Mouse (Mus musculus): ENCODE measurements around the gene Ctnnb1. TPM values are rescaled to one million over a fixed set of nuclear protein-coding genes. Genes with fewer than 3 reads are reported as not detected.

The Ctnnb1 gene
- polyA plus RNA-seq, 1 experiment from 2014 or later: 702 TPM

GRCm38 (mm10) chr9:120944211-120944610 is 15.2 kb downstream of the Ctnnb1 start:
- no peaks in the 10 kb centered on the region for H3K9me3 ChIP-seq (ENCODE audit: control insufficient read depth, low read length)
- no peak for ATAC-seq (ENCODE audit: low FRiP score, low TSS enrichment)
- no peak overlapping the region for H3K27ac ChIP-seq (replicated peaks; ENCODE audit: low read depth, low read length)
- H3K4me2 ChIP-seq (ENCODE audit: low read length): no peak overlapping the region
- H3K4me1 ChIP-seq (ENCODE audit: control insufficient read depth, insufficient read depth, low read length): peaks cover 32% of the 10 kb centered on the region
- no peak overlapping the region for H3K9ac ChIP-seq (replicated peaks; ENCODE audit: low read length)
- peaks cover 3% of the 10 kb centered on the region; the same call in 1 of the 2 replicates for H3K36me3 ChIP-seq (ENCODE audit: control insufficient read depth, insufficient read depth, low read length)
- WGBS: 82% methylated on average over 3 of the region's 3 CpGs
- H3K4me3 ChIP-seq (replicated peaks; ENCODE audit: low read depth, low read length): no peak overlapping the region
- DNase-seq: no peak
- H3K27me3 ChIP-seq (ENCODE audit: control insufficient read depth, insufficient read depth, low read length): no peaks in the 10 kb centered on the region

DNA sequence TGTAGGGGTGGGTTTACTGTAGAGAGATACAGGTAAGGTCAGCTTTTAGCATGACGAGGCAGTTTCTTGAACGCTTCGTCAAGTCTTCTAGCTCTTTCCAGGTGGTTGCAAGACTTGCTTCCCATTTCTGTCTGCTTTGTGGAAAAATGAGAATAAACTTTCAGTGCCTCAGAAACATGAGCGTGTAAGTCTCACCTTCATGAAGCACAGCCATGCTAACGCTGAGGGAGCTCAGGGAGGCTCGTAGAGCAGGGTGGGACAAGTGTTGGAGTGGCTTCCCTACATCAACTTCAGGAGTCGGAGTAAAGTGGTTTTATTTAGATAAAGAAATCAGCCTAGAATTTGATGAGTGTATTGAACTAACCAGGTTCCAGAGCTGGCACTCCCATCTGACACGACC is 17.1 kb downstream of the Ctnnb1 start:
- no peak for ATAC-seq (ENCODE audit: low FRiP score, low TSS enrichment)
- no peak for DNase-seq
- WGBS: 84% methylated on average over 8 of the region's 8 CpGs

DNA sequence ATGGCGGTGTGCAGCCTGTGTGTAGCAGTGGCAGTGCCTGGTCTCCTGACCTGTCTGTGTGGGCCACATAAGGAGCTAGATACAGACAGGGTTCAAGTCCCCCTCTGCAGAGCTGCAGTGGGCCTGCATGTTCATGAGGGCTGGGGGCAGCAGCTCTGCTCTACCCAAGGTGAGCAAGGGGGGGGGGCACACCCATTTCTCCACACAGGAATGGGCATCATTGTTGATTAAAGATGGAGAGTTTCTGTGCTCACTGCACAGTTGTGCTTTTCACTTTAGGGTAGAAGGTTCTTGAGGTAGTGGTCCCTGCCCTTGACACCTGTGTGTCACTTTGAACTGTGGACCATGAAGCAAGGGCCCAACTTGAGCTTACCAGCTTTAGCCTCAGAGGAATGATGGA is 19.8 kb downstream of the Ctnnb1 start:
- Histone ChIP-seq H3K9me3 (ENCODE audit: control insufficient read depth, low read length) (no peaks in the 10 kb centered on the region), H3K9ac (replicated peaks; ENCODE audit: low read length) (no peak overlapping the region), H3K27me3 (ENCODE audit: control insufficient read depth, insufficient read depth, low read length) (no peaks in the 10 kb centered on the region), H3K27ac (replicated peaks; ENCODE audit: low read depth, low read length) (no peak overlapping the region), H3K4me2 (ENCODE audit: low read length) (no peak overlapping the region), H3K36me3 (ENCODE audit: control insufficient read depth, insufficient read depth, low read length) (peaks cover 40% of the 10 kb centered on the region), H3K4me3 (replicated peaks; ENCODE audit: low read depth, low read length) (no peak overlapping the region), H3K4me1 (ENCODE audit: control insufficient read depth, insufficient read depth, low read length) (peaks cover 3% of the 10 kb centered on the region; the same call in 1 of the 2 replicates)
- no peak for DNase-seq
- no peak for ATAC-seq (ENCODE audit: low FRiP score, low TSS enrichment)
- whole genome bisulfite sequencing: 100% methylated on average over 1 of the region's 1 CpGs

More for the DNA sequence above, 17.1 kb downstream of the Ctnnb1 start:
- no peak overlapping the region for H3K4me3 ChIP-seq (replicated peaks; ENCODE audit: low read depth, low read length)
- H3K27ac ChIP-seq (replicated peaks; ENCODE audit: low read depth, low read length): no peak overlapping the region
- H3K27me3 ChIP-seq (ENCODE audit: control insufficient read depth, insufficient read depth, low read length): no peaks in the 10 kb centered on the region
- peaks cover 16% of the 10 kb centered on the region for H3K4me1 ChIP-seq (ENCODE audit: control insufficient read depth, insufficient read depth, low read length)
- H3K36me3 ChIP-seq (ENCODE audit: control insufficient read depth, insufficient read depth, low read length): peaks cover 16% of the 10 kb centered on the region
- H3K9ac ChIP-seq (replicated peaks; ENCODE audit: low read length): no peak overlapping the region
- H3K9me3 ChIP-seq (ENCODE audit: control insufficient read depth, low read length): no peaks in the 10 kb centered on the region
- no peak overlapping the region for H3K4me2 ChIP-seq (ENCODE audit: low read length)

DNA sequence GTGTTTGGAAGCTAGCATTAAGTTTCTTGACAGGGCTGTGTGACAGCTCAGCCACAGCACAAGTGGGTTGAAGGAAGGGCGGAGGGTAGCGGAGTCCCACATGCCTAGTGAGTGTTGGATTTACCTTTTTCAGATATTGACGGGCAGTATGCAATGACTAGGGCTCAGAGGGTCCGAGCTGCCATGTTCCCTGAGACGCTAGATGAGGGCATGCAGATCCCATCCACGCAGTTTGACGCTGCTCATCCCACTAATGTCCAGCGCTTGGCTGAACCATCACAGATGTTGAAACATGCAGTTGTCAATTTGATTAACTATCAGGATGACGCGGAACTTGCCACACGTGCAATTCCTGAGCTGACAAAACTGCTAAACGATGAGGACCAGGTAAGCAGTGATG is 21.7 kb downstream of the Ctnnb1 start:
- Histone ChIP-seq H3K4me1 (ENCODE audit: control insufficient read depth, insufficient read depth, low read length) (peaks cover 3% of the 10 kb centered on the region; the same call in 1 of the 2 replicates), H3K27me3 (ENCODE audit: control insufficient read depth, insufficient read depth, low read length) (no peaks in the 10 kb centered on the region), H3K9ac (replicated peaks; ENCODE audit: low read length) (no peak overlapping the region), H3K4me2 (ENCODE audit: low read length) (no peak overlapping the region), H3K9me3 (ENCODE audit: control insufficient read depth, low read length) (no peaks in the 10 kb centered on the region), H3K4me3 (replicated peaks; ENCODE audit: low read depth, low read length) (no peak overlapping the region), H3K36me3 (ENCODE audit: control insufficient read depth, insufficient read depth, low read length) (peaks cover 59% of the 10 kb centered on the region), H3K27ac (replicated peaks; ENCODE audit: low read depth, low read length) (no peak overlapping the region)
- DNase-seq (no peak), ATAC-seq (ENCODE audit: low FRiP score, low TSS enrichment) (no peak)
- WGBS: 92% methylated on average over 12 of the region's 12 CpGs

DNA sequence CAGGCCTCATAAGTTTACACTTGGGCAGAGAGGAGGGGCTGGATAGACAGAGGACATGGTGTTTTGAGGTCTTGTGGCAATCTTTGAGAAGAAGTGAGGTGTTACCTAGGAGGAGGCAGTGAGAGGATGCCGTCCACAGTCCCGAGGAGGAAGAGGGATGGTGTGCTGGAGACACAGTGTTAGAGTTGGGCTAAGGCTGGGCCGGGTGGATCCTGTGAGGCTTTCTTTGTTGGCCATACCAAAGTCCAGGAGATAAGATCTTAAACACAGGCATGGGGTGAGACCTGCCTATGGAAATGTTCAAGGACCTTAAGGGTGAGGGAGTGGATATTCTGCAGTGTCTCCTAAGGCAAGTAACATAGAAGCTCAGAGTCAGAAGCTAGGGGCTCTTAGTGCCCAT is 22.9 kb downstream of the Ctnnb1 start:
- DNase-seq (no peak), ATAC-seq (ENCODE audit: low FRiP score, low TSS enrichment) (no peak)
- H3K4me3 ChIP-seq (replicated peaks; ENCODE audit: low read depth, low read length): no peak overlapping the region
- H3K27ac ChIP-seq (replicated peaks; ENCODE audit: low read depth, low read length): no peak overlapping the region
- H3K4me2 ChIP-seq (ENCODE audit: low read length): no peak overlapping the region
- H3K36me3 ChIP-seq (ENCODE audit: control insufficient read depth, insufficient read depth, low read length): peaks cover 71% of the 10 kb centered on the region
- 89% methylated on average over 3 of the region's 3 CpGs for WGBS
- no peaks in the 10 kb centered on the region for H3K27me3 ChIP-seq (ENCODE audit: control insufficient read depth, insufficient read depth, low read length)
- H3K9ac ChIP-seq (replicated peaks; ENCODE audit: low read length): no peak overlapping the region
- no peaks in the 10 kb centered on the region for H3K9me3 ChIP-seq (ENCODE audit: control insufficient read depth, low read length)
- H3K4me1 ChIP-seq (ENCODE audit: control insufficient read depth, insufficient read depth, low read length): peaks cover 3% of the 10 kb centered on the region; the same call in 1 of the 2 replicates

- 94% methylated on average over 5 of the region's 5 CpGs for WGBS
- no peak for ATAC-seq (ENCODE audit: low FRiP score, low TSS enrichment)
- Histone ChIP-seq H3K4me2 (ENCODE audit: low read length) (no peak overlapping the region), H3K9me3 (ENCODE audit: control insufficient read depth, low read length) (no peaks in the 10 kb centered on the region), H3K4me3 (replicated peaks; ENCODE audit: low read depth, low read length) (no peak overlapping the region), H3K27ac (replicated peaks; ENCODE audit: low read depth, low read length) (no peak overlapping the region), H3K9ac (replicated peaks; ENCODE audit: low read length) (no peak overlapping the region), H3K27me3 (ENCODE audit: control insufficient read depth, insufficient read depth, low read length) (no peaks in the 10 kb centered on the region), H3K4me1 (ENCODE audit: control insufficient read depth, insufficient read depth, low read length) (no peaks in the 10 kb centered on the region), H3K36me3 (ENCODE audit: control insufficient read depth, insufficient read depth, low read length) (peaks cover 98% of the 10 kb centered on the region)
- no peak for DNase-seq
These were observed 29.0 kb downstream of the Ctnnb1 start for GRCm38 (mm10) chr9:120958051-120958450.

GRCm38 (mm10) chr9:120958560-120958959 is 29.5 kb downstream of the Ctnnb1 start:
- no peak overlapping the region for H3K4me2 ChIP-seq (ENCODE audit: low read length)
- peaks cover 93% of the 10 kb centered on the region for H3K36me3 ChIP-seq (ENCODE audit: control insufficient read depth, insufficient read depth, low read length)
- WGBS: 73% methylated on average over 6 of the region's 6 CpGs
- H3K27ac ChIP-seq (replicated peaks; ENCODE audit: low read depth, low read length): no peak overlapping the region; the same call in 1 of the 2 replicates
- no peak overlapping the region for H3K4me3 ChIP-seq (replicated peaks; ENCODE audit: low read depth, low read length)
- no peaks in the 10 kb centered on the region for H3K27me3 ChIP-seq (ENCODE audit: control insufficient read depth, insufficient read depth, low read length)
- no peak for DNase-seq
- no peaks in the 10 kb centered on the region for H3K4me1 ChIP-seq (ENCODE audit: control insufficient read depth, insufficient read depth, low read length)
- H3K9me3 ChIP-seq (ENCODE audit: control insufficient read depth, low read length): no peaks in the 10 kb centered on the region
- ATAC-seq (ENCODE audit: low FRiP score, low TSS enrichment): no peak
- no peak overlapping the region for H3K9ac ChIP-seq (replicated peaks; ENCODE audit: low read length)

DNA sequence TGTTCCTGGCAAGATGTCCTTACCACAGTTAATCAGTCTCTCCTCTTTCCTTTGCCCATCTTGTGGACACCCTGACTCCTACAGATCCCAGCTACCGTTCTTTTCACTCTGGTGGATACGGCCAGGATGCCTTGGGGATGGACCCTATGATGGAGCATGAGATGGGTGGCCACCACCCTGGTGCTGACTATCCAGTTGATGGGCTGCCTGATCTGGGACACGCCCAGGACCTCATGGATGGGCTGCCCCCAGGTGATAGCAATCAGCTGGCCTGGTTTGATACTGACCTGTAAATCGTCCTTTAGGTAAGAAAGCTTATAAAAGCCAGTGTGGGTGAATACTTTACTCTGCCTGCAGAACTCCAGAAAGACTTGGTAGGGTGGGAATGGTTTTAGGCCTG is 30.2 kb downstream of the Ctnnb1 start:
- no peak overlapping the region for H3K4me2 ChIP-seq (ENCODE audit: low read length)
- WGBS: 90% methylated on average over 4 of the region's 4 CpGs
- ATAC-seq (ENCODE audit: low FRiP score, low TSS enrichment): no peak
- no peaks in the 10 kb centered on the region for H3K4me1 ChIP-seq (ENCODE audit: control insufficient read depth, insufficient read depth, low read length)
- H3K9me3 ChIP-seq (ENCODE audit: control insufficient read depth, low read length): no peaks in the 10 kb centered on the region
- no peaks in the 10 kb centered on the region for H3K27me3 ChIP-seq (ENCODE audit: control insufficient read depth, insufficient read depth, low read length)
- H3K9ac ChIP-seq (replicated peaks; ENCODE audit: low read length): no peak overlapping the region
- no peak overlapping the region for H3K4me3 ChIP-seq (replicated peaks; ENCODE audit: low read depth, low read length)
- no peak overlapping the region; the same call in 1 of the 2 replicates for H3K27ac ChIP-seq (replicated peaks; ENCODE audit: low read depth, low read length)
- H3K36me3 ChIP-seq (ENCODE audit: control insufficient read depth, insufficient read depth, low read length): peaks cover 93% of the 10 kb centered on the region
- no peak for DNase-seq

GRCm38 (mm10) chr9:120960611-120961010 is 31.6 kb downstream of the Ctnnb1 start:
- no peak overlapping the region for H3K27ac ChIP-seq (replicated peaks; ENCODE audit: low read depth, low read length)

More at GRCm38 (mm10) chr9:120960611-120961010, 31.6 kb downstream of the Ctnnb1 start:
- H3K4me1 ChIP-seq (ENCODE audit: control insufficient read depth, insufficient read depth, low read length): no peaks in the 10 kb centered on the region
- H3K4me2 ChIP-seq (ENCODE audit: low read length): no peak overlapping the region
- ATAC-seq (ENCODE audit: low FRiP score, low TSS enrichment) (no peak), DNase-seq (no peak)
- H3K27me3 ChIP-seq (ENCODE audit: control insufficient read depth, insufficient read depth, low read length): no peaks in the 10 kb centered on the region
- 80% methylated on average over 4 of the region's 4 CpGs for WGBS
- H3K9me3 ChIP-seq (ENCODE audit: control insufficient read depth, low read length): no peaks in the 10 kb centered on the region
- peaks cover 93% of the 10 kb centered on the region for H3K36me3 ChIP-seq (ENCODE audit: control insufficient read depth, insufficient read depth, low read length)
- H3K4me3 ChIP-seq (replicated peaks; ENCODE audit: low read depth, low read length): no peak overlapping the region
- no peak overlapping the region for H3K9ac ChIP-seq (replicated peaks; ENCODE audit: low read length)

Data from midbrain, embryonic 14.5 days (tissue).